Mouse (Mus musculus) erythroid progenitor cell, adult 5-6 weeks (primary cell): ENCODE measurements around the gene Plxna4. TPM values are rescaled to one million over a fixed set of nuclear protein-coding genes. Genes with fewer than 3 reads are reported as not detected.

Experiments
- ATAC-seq: replicated peaks from 2 replicates; pipeline ENCODE4 v1.8.0; 2016; ENCODE audit warnings: moderate number of reproducible peaks, mild to moderate bottlenecking, moderate TSS enrichment, inconsistent platforms; ENCODE audit not compliant: poor library complexity, low FRiP score, severe bottlenecking
- total RNA-seq, 2 experiments: library from RNA; stranded (forward) in 1 of 2; stranded (reverse) in 1 of 2; fragments of 150-400 nt in 1 of 2; fragments of 186-747, 209-891 nt in 1 of 2; gene quantifications; 2 replicates each; pipeline versions ENCODE4 v1.2.3 to v1.2.4; 2015 to 2017; ENCODE audit warnings: low replicate concordance in 2 of 2

The Plxna4 gene
- total RNA-seq, 2 experiments from 2014 or later: not detected

DNA sequence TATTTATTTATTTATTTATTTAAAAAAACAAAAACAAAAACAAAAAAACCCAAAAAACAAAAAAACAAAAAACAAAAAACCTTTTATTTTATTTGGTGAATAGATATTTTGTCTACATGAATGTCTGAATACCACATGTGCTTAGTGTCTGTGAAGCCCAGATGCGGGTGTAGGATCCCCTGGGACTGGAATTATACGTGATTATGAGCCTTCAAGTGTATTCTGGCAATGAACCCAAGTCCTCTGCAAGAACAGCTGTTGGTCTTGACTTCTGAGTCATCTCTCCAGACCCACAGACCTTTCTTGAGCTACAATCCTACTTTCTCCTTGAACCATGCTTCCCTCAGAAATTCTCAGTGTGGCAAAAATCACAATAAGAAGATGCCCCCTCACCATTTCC is 287.4 kb downstream of the Plxna4 start:
- no peak for ATAC-seq

DNA sequence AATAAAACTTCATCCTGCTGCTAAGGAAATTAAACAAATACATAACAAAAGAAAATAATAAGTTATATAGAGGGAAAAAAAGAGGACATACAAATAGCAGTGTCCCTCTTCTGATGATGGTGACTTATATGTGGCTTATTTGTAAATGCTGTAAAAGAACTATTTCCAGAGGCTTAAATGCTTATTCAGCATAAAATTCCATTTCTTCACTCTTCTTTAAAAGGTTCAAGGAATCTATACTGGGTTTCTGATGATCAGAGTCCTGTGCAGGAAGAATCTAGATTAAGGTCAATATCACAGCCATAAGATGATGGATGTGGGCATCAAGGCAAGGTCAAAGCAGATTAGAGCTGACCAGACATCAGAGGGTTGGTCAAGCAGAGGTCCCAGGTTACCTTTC is 306.5 kb downstream of the Plxna4 start:
- no peak for ATAC-seq

DNA sequence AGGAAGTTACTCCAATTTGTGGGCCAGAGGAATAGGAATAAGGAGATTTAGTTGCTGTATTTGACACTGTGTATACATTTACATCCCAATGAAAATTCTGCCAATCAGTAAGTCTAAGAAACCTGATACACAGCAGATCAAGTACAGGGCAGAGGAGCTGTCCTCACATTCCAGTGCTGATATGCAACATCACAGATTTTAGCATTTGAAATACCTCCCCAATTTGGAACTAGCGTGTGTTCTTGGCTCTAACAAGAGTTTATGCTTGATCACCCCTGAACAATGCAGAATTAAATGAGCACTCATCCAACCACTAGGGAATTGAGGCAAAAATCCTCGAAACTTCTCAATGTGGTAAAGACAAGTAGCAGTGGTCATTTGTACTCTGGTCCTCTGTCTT is 307.3 kb downstream of the Plxna4 start:
- ATAC-seq: no peak

DNA sequence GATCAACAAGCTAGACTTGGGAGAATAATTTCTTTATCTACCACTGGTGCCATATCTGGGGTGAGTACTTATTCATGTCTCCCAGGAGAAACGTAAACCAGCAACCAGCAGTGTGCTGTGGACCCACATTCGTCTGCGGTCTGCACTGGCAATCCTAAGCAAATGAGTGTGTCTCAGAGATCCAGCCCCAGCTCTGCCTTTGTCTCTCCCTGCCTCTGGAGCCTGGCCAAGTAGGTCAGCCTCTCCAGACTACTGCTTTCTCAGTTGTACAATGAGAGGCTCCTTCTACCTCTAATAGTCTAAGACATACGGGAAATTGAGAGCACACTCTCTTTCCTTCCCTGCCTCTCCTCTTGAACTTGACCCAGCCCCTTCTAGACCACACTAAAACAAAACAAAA is 316.5 kb downstream of the Plxna4 start:
- no peak for ATAC-seq

DNA sequence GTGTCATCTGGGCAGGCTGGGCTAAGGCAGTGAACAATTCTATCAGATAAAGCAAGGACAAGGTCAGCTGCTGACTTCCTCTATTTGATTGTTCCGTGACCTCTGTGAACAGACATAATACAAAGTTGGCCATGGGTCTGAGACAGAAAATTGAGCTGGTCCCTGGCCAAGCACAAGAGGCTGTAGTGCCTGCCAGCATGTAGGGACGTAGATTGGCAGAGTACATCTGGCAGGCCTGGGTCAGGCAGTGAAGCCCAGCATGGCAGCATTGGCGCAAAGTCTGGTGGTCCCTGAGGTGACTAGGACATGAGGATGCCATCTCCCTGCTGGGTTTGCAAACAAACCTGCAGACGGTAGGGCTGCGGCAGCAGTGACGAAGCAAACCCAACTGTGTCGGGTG is 321.9 kb downstream of the Plxna4 start:
- ATAC-seq: no peak

DNA sequence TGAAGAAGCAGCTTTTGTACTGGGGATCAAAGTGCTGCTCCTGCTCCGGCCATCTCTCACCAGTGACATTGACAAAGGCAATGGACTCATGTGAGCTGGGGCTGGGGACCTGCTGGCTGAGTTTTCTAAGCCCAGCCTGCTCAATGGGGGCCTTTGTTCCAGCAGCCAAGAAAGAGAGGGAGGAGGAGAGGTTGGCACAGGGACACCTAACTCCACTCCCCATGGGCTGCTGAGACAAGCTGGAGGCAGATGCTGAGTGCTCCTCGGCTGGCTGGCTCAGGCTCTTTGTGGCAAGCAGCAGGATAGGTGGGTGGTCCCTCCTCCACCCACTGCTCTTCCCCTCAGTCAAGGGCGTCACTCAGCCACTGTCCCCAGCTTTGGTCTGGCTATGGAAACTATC is 326.7 kb downstream of the Plxna4 start:
- ATAC-seq: no peak

DNA sequence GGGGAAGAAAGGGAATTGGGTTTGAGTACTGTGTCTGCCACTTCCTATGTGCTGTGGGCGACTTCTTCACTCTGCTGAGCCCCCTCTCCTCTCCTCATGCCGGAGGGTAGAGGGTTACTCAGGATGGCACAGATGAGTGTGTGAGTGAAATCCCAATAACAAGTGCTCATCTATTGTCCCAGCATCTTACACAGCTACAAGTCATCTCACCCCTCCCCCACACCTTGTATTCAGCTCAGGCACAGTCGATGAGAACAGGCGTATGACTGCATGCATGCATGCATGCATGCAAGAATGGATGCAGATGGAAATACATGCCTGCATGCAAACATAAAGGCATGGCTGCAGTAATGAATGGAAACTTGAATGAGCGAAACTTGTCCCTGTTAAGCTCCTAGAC is 327.7 kb downstream of the Plxna4 start:
- ATAC-seq: no peak

DNA sequence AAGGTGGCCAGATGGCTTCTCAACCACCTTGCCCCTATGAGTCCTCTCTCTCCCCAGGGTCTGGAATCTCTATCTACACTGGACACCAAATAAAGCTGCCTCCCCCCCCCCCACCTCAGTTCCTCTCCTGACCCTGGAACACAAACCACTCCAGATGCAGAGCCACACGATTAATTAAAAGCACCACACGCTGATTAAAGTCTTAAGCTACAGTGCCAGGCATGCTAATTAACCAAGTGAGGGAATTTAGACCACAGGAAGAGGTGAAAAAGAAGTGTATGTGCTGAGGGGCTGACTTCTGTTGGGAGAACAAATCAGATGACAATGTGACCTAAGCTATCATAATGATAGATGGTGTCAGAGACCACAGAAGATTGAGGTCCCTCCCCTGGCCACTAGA is 332.8 kb downstream of the Plxna4 start:
- no peak for ATAC-seq

DNA sequence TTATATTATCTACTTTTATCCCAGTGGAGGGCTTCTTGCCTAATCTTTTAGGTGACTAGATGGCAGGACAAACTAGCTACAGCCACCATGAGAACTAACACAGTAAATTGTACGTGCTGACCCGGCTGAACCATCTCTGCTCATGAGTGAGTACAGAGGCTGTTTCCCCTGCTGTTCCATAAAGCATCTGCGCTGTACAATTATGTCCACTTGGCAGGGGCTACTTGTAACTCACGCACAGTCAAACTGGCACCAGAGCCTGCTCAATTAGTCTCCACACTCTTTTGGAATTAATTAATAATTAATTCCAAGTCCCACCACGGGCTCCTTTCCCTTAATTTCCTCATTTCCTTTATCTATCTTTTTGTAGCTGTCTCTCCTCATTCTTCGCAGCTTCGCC is 335.8 kb downstream of the Plxna4 start:
- no peak for ATAC-seq

DNA sequence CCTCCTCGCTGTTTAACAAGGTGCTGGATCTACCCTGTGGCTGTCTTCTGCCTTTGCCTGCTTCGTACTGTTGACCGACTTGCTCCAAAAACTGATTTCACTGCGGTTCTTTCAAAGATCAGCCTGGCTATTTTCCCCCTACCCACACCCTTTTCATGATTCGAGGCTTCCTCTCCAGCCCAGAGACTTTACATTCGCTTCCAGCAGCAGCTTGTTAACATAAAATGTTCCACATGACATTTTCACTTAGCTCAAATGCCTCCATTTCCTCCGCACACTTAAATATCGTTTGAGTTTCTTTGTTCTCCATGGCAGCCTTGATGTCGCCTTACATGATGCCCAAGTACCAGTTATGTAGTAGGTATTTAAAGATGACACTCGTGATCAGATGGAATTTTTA is 336.3 kb downstream of the Plxna4 start:
- ATAC-seq: no peak

DNA sequence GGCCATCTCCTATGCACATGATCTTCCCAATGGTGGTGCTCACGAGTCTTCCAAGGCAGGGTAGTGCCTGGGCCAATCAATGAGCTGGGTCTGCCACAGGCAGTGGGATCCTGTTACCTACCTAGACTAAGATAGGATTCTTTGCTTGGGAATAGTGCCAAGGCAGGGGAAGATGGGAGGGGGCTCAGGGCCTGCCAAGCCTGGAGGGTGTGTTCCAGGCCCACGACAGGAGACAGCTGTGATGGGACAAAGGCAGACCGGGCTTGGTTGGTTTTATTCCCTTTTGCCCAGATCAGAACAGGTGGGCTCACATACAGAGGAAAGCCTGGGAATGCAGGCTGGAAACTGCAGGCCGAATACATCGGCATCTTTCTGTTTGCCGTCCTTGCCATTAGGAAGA is 342.0 kb downstream of the Plxna4 start:
- ATAC-seq: no peak

DNA sequence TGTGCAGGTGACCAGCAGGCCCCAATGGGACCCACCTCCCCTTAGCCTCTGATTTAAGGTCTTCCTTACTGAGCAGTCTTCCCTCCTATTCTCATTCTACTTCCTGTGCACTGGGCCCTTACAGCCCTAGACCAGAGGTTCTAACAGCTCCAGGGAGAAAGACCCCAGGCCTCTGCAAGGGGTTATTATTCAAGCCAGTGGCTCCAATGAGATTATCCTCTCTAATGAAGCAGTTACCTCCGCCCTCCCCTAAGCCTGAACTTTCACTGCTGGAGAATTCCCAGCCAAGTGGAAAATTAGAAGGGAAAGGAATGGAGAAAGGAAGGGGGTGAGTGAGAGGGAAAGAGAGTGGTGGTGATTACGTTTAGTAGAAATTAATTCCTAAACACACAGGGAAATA is 345.0 kb downstream of the Plxna4 start:
- no peak for ATAC-seq

DNA sequence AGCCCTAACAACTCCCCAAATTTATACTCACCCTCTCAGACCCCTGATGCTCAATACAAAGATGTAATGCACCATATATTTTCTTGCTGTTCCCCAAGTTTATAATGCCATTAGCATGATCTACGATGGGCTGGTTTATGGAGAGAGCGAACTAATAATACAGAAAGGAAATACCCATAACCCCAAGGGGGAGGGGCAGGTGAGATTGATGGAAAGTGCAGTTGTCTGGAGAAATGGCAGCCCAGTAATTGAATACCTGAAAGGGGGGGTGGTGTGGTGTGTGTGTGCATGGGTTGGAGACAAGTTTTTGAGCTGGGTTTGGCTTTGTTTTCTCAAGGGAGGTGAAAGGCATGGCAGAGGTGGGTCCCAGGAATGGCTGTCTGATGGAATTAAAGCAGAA is 356.6 kb downstream of the Plxna4 start:
- no peak for ATAC-seq

DNA sequence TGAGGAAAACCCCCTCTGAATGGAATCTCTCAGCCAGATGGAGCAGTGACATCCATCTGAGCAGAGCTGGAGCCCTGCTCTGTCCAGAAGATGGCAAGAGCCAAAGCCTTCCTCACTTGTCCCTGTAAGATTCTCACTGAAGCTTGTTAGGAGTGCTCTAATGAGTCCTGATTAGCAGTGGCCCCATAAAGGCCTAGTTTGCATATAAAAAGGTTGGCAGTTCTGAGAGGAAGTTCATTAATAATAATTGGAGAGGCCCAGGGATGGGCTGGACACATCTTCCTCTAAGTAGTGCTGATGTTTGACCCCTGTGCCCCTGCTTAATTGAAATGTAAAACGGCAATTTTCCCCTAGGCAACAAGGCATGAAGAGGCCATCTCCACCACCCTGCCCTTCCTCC is 361.4 kb downstream of the Plxna4 start:
- no peak for ATAC-seq

DNA sequence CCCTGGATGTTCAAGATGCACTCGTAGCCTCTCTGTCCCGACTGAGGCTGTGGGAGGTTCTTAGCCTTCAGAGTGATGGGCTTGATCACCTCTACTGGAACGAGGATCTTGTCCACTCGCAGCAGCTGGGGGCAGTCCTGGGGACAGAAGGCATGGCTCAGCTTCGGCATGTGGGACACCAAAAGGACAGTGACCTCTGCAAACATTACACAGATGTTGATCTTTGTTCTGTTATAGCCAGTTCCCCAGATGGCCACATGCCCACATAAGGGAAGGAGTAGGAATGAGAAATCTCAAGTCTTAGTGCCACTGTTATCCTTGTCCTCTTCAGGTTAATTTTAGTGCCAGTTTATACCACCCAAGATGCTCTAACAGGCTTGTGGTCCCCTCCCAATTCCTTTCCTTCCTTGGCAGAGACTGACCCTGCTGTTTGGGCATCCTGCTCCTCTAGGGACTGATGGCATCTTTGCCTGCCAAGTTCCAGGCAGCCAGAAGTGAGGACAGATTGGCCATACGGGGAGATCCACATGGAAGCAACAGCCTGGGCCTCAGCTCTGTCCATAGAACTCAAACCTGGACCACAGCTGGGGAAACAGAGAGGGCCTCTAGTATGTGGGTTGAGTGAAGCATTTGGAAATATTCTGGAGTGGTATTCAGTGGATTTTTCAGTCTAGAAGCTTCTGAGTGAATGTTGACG is 363.8 kb downstream of the Plxna4 start:
- ATAC-seq: no peak

DNA sequence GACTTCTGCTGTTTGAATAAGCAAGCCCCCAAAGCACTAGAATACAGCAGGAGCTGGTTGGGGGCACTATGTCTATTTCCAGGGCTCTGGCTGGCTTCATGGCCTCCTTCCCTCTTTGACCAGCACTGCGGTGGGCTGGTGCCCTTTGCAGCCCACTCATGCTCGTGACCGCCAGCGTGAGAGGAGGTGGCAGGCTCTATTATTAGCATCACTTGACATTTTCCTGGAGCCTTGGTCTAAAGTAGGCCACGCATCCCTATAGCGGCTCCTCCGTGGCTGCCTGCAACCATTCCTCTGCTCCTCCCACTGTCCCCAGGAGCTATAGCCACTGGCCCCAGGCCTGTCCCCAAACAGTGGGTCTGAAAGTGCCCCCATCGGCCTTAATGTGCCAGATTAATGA is 367.2 kb downstream of the Plxna4 start:
- ATAC-seq: no peak

DNA sequence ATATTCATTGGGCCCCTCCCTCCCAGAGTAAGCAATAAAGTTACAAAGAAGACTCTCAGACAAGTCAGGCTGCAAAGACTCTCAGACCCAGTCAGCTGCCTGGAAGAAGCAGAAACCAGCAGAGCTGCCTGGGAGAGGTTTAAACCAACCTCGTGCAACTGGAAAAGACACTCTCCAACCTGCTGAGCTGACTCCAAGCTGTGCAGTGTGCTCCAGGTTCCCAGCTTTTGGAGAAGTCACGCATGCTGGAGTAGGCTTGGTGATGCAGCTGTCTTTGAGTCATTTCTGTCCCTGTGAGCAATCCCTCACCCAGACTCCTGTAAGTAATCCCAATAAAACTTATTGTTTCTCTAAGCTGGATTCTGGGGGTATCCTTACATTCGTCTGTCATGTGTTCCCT is 369.4 kb downstream of the Plxna4 start:
- ATAC-seq: no peak

DNA sequence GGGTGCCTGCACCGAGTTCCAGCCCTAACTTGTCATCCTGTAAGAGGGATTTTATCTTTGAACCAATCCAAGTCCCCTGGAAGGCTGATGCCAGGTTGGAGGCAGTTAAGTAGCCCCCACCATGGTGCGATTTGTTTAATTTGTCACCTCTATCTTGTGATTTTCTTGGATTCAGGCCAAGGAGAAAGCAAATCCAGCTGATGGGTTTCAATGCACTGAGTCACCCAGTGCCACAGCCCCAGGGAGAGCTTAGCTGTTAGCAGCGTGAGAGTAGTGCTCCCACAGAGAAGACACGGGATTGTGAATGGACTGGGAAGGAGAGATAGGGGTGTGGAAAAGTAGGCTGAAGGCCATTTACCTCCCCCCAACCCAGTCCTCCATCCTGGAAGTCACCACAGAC is 375.6 kb downstream of the Plxna4 start:
- no peak for ATAC-seq

DNA sequence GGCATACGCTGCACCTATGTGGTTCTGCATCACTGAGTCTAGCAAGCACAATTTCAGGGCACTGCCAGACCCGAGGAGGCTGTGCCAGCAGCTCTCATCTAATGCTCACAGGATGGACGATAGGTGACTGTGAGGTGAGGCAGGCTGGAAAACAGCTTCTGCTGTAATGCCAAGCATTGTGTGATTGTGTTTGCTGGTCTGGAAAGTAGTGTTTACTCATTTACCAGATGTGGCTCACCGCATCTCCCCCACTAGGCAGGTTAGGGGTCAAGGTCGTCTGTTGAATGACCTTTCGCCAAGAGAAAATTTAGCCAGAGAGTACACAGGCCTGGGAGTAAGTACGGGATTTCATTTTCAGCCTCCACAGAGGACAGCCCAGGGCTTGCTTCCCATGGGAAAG is 377.9 kb downstream of the Plxna4 start:
- 0 out of 2 replicates have a peak, but pooled peaks have one; percentile 30 for ATAC-seq

DNA sequence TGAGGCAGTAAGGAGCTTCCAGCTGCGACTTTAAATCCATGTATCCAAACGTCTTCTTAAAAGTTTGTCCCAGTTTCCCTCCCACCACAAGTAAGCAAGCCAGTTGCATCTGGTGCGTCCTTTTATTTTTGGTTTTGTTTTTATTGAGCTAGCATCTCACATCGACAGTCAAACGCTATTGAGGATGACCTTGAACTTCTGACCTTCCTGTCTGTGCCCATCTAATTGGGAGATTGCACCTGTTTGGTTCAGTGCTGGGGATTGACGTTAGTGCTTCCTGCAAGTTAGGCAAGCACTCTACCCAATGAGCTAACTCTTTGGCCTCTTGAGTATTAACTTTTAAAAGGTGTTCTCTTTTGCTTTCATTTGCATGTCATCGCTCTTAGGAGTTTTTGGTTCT is 379.0 kb downstream of the Plxna4 start:
- ATAC-seq: no peak

DNA sequence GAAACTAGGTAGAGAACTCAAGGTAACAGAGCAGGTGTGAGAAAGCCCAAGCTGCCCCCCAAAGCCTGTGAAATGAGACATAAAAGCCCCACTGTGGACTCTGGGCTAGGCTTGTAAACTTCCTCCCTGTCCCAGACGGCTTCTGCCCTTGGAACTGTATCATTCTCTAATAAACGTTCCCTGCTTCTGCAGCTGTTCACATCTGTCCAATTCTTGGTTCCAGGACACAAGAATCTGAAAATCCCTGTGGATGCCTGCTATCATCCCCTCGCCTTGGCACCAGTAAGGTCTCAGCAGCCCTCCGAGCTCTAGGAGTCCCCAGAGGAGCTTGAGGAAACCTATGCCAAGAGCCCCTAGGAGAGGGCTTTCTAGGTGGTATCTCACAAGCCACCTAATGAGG is 383.7 kb downstream of the Plxna4 start:
- ATAC-seq: no peak

DNA sequence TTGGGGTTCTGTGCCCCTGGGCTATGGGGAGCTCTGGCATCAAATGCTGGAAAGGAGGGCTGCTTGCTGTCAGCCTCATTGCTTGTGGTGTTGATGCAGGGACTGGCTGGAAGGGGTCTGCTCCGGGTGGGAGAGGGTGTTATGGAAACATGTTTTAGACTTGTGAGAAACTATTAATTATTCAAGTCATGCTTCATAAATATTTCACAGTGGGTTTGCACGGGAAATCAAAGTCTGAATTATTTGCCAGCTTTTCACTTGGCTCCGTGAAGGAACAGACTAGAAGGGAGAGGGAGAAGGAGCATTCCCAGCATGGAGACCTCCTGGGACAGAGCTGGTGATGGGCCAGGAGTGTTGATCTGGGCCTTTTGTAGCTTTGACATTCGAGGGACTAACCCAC is 384.6 kb downstream of the Plxna4 start:
- ATAC-seq: no peak
